Mouse (Mus musculus) liver, embryonic 12.5 days (tissue): ENCODE results near the gene Hoxb5. TPM values are rescaled to one million over a fixed set of nuclear protein-coding genes. Genes with fewer than 3 reads are reported as not detected.
A peak's percentile ranks its signal among the peaks of the same experiment; 100 is the strongest.

Experiments used
- ATAC-seq: fragments of 200-750 bp; cut with Nextera tagmentation; 2 replicates; pipeline ENCODE4 v1.8.0; 2017; ENCODE audit warnings: moderate number of reproducible peaks, mild to moderate bottlenecking, moderate library complexity
- H3K27ac ChIP-seq: fragments of 300-500 bp; sonication (generic); 2 replicates; pipeline ENCODE4 v1.5.1; 2016; ENCODE audit warnings: mild to moderate bottlenecking
- H3K27me3 ChIP-seq: fragments of 300-500 bp; sonication (generic); replicated peaks from 2 replicates; pipeline ENCODE4 v1.6.1; 2016; ENCODE audit warnings: mild to moderate bottlenecking, moderate library complexity
- H3K36me3 ChIP-seq: fragments of 300-500 bp; sonication (generic); 2 replicates; pipeline ENCODE4 v1.6.1; 2016; ENCODE audit warnings: mild to moderate bottlenecking, moderate library complexity
- H3K4me1 ChIP-seq: fragments of 300-500 bp; sonication (generic); 2 replicates; pipeline ENCODE4 v1.6.1; 2016
- H3K4me2 ChIP-seq: fragments of 300-500 bp; sonication (generic); 2 replicates; pipeline ENCODE4 v1.6.1; 2016; ENCODE audit warnings: mild to moderate bottlenecking, moderate library complexity
- H3K4me3 ChIP-seq: fragments of 300-500 bp; sonication (generic); 2 replicates; pipeline ENCODE4 v1.5.1; 2016; ENCODE audit warnings: mild to moderate bottlenecking, moderate library complexity
- H3K9ac ChIP-seq: fragments of 300-500 bp; sonication (generic); 2 replicates; pipeline ENCODE4 v1.6.1; 2016; ENCODE audit warnings: mild to moderate bottlenecking, moderate library complexity
- H3K9me3 ChIP-seq: fragments of 300-500 bp; sonication (generic); replicated peaks from 2 replicates; pipeline ENCODE4 v1.6.1; 2016; ENCODE audit warnings: mild to moderate bottlenecking, moderate library complexity
- WGBS: fragments of 180-500 bp; shearing (Covaris S2); methylation state at CpG from one replicate; pipeline ENCODE4 v1.1.7; 2016; ENCODE audit not compliant: insufficient replicate concordance; 5-methylcytosine and 5-hydroxymethylcytosine counted together
- polyA plus RNA-seq: library from polyadenylated mRNA; unstranded; fragments of >200 nt; fragmentation: Nextera tagmentation; extraction: Ambion mirVana; gene quantifications from 2 replicates; pipeline ENCODE4 v1.2.1, GENCODE M21; 2016

Gene Hoxb5
- polyA plus RNA-seq, 1 experiment from 2014 or later = 1.5 TPM

DNA sequence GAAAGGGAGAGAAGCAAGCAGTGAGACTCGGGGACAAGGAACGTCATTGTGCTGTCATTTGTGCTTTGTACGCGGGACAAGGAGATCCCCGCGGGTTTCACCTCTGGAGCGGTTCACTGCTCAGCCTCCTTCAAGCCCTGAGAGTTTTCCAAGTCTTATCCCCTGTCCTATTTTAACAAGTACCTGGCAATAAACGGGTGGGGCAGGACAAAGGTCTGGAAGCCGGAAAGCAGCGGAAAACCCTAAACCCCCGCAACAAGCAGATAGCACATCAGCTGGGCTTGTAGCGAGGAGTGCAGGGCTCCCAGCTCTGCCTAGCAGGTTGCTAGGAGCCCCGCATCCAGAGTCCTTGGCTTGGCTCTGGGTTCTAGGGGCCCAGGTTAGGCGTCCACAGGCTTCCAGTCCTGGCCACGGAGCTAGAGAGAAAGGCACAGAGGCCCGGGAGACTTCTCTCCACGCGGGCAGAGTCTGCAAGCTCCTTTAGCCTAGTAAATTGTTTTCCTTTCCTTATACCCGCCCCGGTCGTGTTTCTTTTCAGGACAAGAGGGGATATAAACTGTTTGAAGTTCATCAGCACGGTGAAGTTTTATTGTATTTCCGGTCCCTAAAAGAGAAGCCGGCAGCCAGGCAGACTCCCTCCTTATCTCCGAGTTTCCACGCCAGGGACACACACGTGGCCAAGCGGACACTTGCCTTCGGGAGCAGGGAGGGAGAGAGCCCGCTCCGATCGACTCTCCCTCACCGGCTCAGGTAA, 39.3 kb upstream of the Hoxb5 start:
- Histone ChIP-seq H3K27ac (no peak overlapping the region), H3K36me3 (no peaks in the 10 kb centered on the region), H3K27me3 (peaks cover 98% of the 10 kb centered on the region), H3K4me2 (no peak overlapping the region), H3K4me1 (no peaks in the 10 kb centered on the region), H3K9me3 (no peaks in the 10 kb centered on the region), H3K4me3 (no peak overlapping the region), H3K9ac (no peak overlapping the region)
- no peak for ATAC-seq
- 1% methylated on average over 33 of the region's 33 CpGs for WGBS

DNA sequence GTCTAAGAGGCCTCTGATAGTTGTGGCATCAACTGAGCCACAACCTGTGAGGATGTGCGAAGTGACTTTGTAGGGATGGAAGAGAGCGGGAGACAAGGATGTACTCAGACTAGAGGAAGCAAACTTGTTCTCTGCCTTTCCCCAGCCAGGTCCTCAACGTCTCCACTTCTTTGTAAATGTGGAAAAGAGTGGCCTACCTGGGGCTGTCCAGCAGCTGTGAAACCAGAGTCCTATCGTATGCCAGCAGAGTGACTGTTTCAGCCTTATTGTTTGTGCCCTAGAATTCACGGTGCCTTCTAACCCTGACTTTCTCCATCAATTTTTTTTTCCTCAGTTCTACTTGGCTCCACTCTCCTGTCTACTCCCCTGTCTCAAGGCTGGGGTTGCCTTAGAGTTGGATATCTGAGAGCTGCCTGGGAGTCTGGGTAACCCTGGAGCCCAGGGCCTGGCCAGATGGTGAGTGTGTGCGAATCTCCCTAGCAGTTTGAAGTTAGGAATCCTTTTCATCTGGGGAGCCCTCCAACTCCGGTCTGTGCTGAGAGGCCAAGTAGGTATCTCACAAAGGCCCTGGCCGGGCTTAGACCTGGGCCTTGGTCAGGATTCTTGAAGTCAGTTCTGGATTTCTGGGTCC, 38.6 kb upstream of the Hoxb5 start:
- Histone ChIP-seq H3K36me3 (no peaks in the 10 kb centered on the region), H3K4me3 (no peak overlapping the region), H3K9ac (no peak overlapping the region), H3K4me1 (no peaks in the 10 kb centered on the region), H3K9me3 (no peaks in the 10 kb centered on the region), H3K4me2 (no peak overlapping the region), H3K27ac (no peak overlapping the region), H3K27me3 (peaks cover 98% of the 10 kb centered on the region)
- ATAC-seq = no peak
- 11% methylated on average over 8 of the region's 8 CpGs for WGBS

DNA sequence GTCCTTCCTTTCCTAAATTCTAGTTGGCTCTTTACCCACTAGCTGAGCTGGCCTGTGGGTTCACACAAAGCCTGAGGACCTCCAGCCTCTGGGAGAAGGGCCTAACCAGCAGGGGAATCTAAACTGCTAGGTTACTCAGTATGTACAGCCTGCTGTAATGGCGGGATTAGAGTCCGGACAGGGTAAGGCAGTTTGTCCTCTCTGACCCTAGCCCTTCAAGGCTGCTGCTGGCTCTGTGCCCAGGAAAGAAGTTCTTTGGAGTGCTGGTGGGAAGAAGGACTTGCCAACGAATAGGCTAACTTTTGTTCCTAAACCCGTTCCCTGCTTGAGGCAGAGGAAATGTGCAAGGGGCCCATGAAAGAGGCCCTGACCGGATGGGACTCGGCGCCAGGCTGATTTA, 37.2 kb upstream of the Hoxb5 start:
- Histone ChIP-seq H3K27ac (no peak overlapping the region), H3K9me3 (no peaks in the 10 kb centered on the region), H3K4me2 (no peak overlapping the region), H3K9ac (no peak overlapping the region), H3K36me3 (no peaks in the 10 kb centered on the region), H3K27me3 (peaks cover 98% of the 10 kb centered on the region), H3K4me3 (no peak overlapping the region), H3K4me1 (0 out of 2 replicates have a peak, but pooled peaks cover 2% of the 10 kb centered on the region)
- 13% methylated on average over 7 of the region's 7 CpGs for WGBS
- ATAC-seq = no peak

DNA sequence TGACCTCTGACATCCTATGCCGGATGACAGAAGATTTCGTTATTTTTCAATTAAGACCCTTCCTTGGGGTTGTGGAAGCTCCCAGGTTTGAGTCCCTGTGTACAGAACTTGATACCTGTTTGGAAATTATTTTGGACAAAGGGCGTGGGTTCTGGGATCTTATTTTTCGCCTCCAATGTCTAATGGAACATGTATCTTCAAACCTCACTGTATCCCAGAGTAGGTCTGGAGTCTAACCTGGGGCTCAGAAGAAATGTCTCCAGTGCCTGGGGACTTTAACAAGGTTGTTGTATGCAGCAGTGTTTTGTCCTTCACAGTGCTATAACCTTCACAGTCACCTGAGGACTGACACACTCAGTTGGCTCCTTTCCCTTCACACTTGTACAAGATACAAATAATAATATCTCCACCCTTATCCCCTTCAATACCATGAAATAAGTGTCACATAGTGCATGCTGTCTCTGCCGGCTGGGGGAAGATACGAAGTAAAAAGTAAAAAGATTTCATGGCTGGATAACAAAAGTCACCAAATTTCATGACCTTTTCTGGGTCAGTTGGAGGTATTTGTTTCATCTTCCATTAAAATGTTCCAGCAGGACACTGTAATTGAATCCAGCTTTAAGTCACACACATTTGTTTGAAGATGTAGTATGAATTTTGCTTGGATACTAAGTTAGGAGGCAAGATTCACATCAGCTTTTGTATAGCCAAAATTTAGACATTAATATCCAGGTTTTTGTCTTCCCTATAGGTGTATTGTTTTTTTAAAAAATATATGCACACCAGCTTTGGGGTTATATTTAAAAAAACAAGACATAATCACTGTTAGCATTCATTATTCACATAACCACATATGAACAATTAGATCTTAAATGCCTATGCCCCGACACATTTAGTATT, 35.9 kb upstream of the Hoxb5 start:
- H3K27me3 ChIP-seq = peaks cover 98% of the 10 kb centered on the region
- H3K27ac ChIP-seq = no peak overlapping the region
- no peaks in the 10 kb centered on the region for H3K36me3 ChIP-seq
- WGBS = 17% methylated on average over 7 of the region's 7 CpGs
- ATAC-seq = no peak
- no peak overlapping the region for H3K4me3 ChIP-seq
- H3K9ac ChIP-seq = no peak overlapping the region
- no peak overlapping the region for H3K4me2 ChIP-seq
- H3K9me3 ChIP-seq = no peaks in the 10 kb centered on the region
- H3K4me1 ChIP-seq = peaks cover 11% of the 10 kb centered on the region; the same call in 1 of the 2 replicates

GRCm38 (mm10) chr11:96268031-96268745, 34.9 kb upstream of the Hoxb5 start:
- Histone ChIP-seq H3K4me2 (no peak overlapping the region), H3K4me1 (peaks cover 13% of the 10 kb centered on the region; the same call in 1 of the 2 replicates), H3K27me3 (peaks cover 98% of the 10 kb centered on the region), H3K4me3 (no peak overlapping the region), H3K9me3 (no peaks in the 10 kb centered on the region), H3K9ac (no peak overlapping the region), H3K27ac (no peak overlapping the region), H3K36me3 (no peaks in the 10 kb centered on the region)
- ATAC-seq = no peak
- WGBS = 4% methylated on average over 1 of the region's 1 CpGs

- peaks cover 98% of the 10 kb centered on the region for H3K27me3 ChIP-seq
- no peaks in the 10 kb centered on the region for H3K36me3 ChIP-seq
- WGBS = 4% methylated on average over 19 of the region's 19 CpGs
- no peak overlapping the region for H3K4me3 ChIP-seq
- H3K4me2 ChIP-seq = no peak overlapping the region
- H3K9ac ChIP-seq = no peak overlapping the region
- H3K27ac ChIP-seq = no peak overlapping the region
- H3K4me1 ChIP-seq = peaks cover 13% of the 10 kb centered on the region; the same call in 1 of the 2 replicates
- H3K9me3 ChIP-seq = no peaks in the 10 kb centered on the region
- no peak for ATAC-seq
Measured at GRCm38 (mm10) chr11:96269869-96270268, 33.3 kb upstream of the Hoxb5 start.

DNA sequence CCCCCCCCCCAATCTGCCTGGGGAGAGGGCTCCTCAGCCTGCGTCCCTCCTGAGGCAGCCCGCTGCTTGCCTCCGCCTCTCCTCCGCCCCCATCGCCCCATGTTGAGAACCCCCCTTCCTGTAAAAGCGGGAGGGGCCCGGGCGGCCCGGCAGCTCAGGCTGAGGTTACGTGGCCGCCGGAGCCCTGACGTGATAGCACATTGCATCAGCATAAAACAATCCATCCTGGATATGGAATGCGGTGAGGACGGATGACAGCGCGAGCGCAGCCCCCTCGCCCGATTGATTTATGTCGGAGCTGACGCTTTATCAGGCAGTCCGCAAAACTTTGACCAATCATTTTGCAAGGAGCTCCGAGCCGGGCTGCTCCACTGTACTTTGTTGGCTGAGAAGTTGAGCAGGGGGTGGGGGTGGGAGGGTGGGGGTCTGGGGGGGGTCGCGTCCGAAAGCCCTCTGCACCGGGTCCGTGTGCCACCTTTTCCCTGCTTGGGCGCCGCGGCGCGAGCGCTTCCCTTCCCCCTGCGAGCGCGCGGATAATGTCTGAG, 32.1 kb upstream of the Hoxb5 start, which contains the start of gene Hoxb9:
Gene Hoxb9, plus strand, starts transcription at position 462 of the 545 bp plus-strand sequence.
- Histone ChIP-seq H3K4me1 (peaks cover 13% of the 10 kb centered on the region; the same call in 1 of the 2 replicates), H3K9ac (no peak within 1 kb of the TSS), H3K4me3 (peak within 1 kb of the TSS; percentile 23), H3K4me2 (peak within 1 kb of the TSS; percentile 40), H3K27ac (no peak within 1 kb of the TSS), H3K9me3 (no peaks in the 10 kb centered on the region), H3K36me3 (no peaks in the 10 kb centered on the region), H3K27me3 (peaks cover 98% of the 10 kb centered on the region)
- 2% methylated on average over 40 of the region's 40 CpGs for WGBS
- no peak for ATAC-seq

- Histone ChIP-seq H3K9me3 (no peaks in the 10 kb centered on the region), H3K9ac (no peak overlapping the region), H3K36me3 (no peaks in the 10 kb centered on the region), H3K4me3 (peak overlapping the region; percentile 23), H3K4me1 (peaks cover 13% of the 10 kb centered on the region; the same call in 1 of the 2 replicates), H3K27me3 (peaks cover 98% of the 10 kb centered on the region), H3K4me2 (peak overlapping the region; percentile 40), H3K27ac (no peak overlapping the region)
- WGBS = 1% methylated on average over 52 of the region's 52 CpGs
- ATAC-seq = no peak
Measured at GRCm38 (mm10) chr11:96271541-96272011, 31.6 kb upstream of the Hoxb5 start.

DNA sequence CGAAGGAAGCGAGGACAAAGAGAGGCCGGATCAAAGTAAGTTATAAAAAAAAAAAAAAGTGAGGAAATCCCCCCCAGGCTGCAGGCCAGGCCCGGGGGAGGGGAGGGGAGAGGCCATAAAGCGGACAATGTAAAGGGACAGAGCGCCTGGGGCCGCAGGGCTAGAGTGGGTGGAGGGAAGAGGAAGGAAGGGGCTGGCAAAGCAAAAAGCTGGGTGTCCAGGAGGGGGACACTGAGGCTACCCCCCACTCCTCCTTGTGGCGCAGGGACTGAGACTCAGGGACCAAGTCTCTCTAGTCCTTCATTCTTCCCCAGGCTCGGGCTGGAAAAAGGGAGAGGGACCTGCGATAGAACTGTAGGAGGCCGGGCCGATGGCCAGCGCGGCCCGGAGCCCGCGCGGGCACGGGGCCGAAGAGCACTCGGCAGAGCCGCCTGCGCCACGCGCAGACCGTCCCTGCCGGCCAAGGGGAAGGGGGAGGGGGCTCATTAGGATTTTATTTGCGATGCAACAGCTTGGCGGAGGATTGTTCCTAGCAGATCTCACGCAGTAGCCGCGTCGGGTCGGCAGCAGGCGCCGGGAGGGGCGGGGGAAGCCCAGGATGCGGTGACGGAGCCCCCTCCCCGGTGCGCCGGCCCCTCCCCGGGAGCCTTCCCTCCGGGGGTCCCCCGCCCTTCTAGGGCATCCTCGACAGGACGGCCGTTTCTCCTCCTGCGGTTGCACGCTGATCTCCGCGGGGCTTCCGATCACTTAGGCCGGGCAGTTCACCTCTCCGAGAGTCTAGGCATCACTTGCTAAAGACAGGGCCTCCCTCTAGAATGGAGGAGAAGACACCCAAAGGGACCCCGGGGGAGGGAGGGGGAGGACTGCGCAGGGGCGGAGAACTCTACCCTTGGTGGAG, 30.9 kb upstream of the Hoxb5 start:
- Histone ChIP-seq H3K4me3 (peak overlapping the region; percentile 23; the same call in 1 of the 2 replicates), H3K4me1 (peaks cover 13% of the 10 kb centered on the region; the same call in 1 of the 2 replicates), H3K4me2 (no peak overlapping the region), H3K36me3 (no peaks in the 10 kb centered on the region), H3K9ac (no peak overlapping the region), H3K9me3 (no peaks in the 10 kb centered on the region), H3K27me3 (peaks cover 98% of the 10 kb centered on the region), H3K27ac (no peak overlapping the region)
- WGBS = 0% methylated on average over 56 of the region's 58 CpGs
- ATAC-seq = no peak

GRCm38 (mm10) chr11:96274428-96274827, 28.7 kb upstream of the Hoxb5 start:
- Histone ChIP-seq H3K27ac (no peak overlapping the region), H3K9ac (no peak overlapping the region), H3K4me2 (no peak overlapping the region), H3K4me1 (peaks cover 13% of the 10 kb centered on the region; the same call in 1 of the 2 replicates), H3K27me3 (peaks cover 100% of the 10 kb centered on the region), H3K9me3 (no peaks in the 10 kb centered on the region), H3K36me3 (no peaks in the 10 kb centered on the region), H3K4me3 (no peak overlapping the region)
- ATAC-seq = no peak
- 14% methylated on average over 10 of the region's 10 CpGs for WGBS
